Mouse (Mus musculus) liver, embryonic 12.5 days (tissue): ENCODE data around the gene Tmem145. TPM values are rescaled to one million over a fixed set of nuclear protein-coding genes. Genes with fewer than 3 reads are reported as not detected.

ENCODE experiments used
- ATAC-seq: fragments of 200-750 bp; cut with Nextera tagmentation; 2 replicates; pipeline ENCODE4 v1.8.0; 2017; ENCODE audit warnings: moderate number of reproducible peaks, mild to moderate bottlenecking, moderate library complexity
- H3K27ac ChIP-seq: fragments of 300-500 bp; sonication (generic); 2 replicates; pipeline ENCODE4 v1.5.1; 2016; ENCODE audit warnings: mild to moderate bottlenecking
- H3K27me3 ChIP-seq: fragments of 300-500 bp; sonication (generic); replicated peaks from 2 replicates; pipeline ENCODE4 v1.6.1; 2016; ENCODE audit warnings: mild to moderate bottlenecking, moderate library complexity
- H3K36me3 ChIP-seq: fragments of 300-500 bp; sonication (generic); 2 replicates; pipeline ENCODE4 v1.6.1; 2016; ENCODE audit warnings: mild to moderate bottlenecking, moderate library complexity
- H3K4me1 ChIP-seq: fragments of 300-500 bp; sonication (generic); 2 replicates; pipeline ENCODE4 v1.6.1; 2016
- H3K4me2 ChIP-seq: fragments of 300-500 bp; sonication (generic); 2 replicates; pipeline ENCODE4 v1.6.1; 2016; ENCODE audit warnings: mild to moderate bottlenecking, moderate library complexity
- H3K4me3 ChIP-seq: fragments of 300-500 bp; sonication (generic); 2 replicates; pipeline ENCODE4 v1.5.1; 2016; ENCODE audit warnings: mild to moderate bottlenecking, moderate library complexity
- H3K9ac ChIP-seq: fragments of 300-500 bp; sonication (generic); 2 replicates; pipeline ENCODE4 v1.6.1; 2016; ENCODE audit warnings: mild to moderate bottlenecking, moderate library complexity
- H3K9me3 ChIP-seq: fragments of 300-500 bp; sonication (generic); replicated peaks from 2 replicates; pipeline ENCODE4 v1.6.1; 2016; ENCODE audit warnings: mild to moderate bottlenecking, moderate library complexity
- WGBS: fragments of 180-500 bp; shearing (Covaris S2); methylation state at CpG from one replicate; pipeline ENCODE4 v1.1.7; 2016; ENCODE audit not compliant: insufficient replicate concordance; 5-methylcytosine and 5-hydroxymethylcytosine counted together
- polyA plus RNA-seq: library from polyadenylated mRNA; unstranded; fragments of >200 nt; fragmentation: Nextera tagmentation; extraction: Ambion mirVana; gene quantifications from 2 replicates; pipeline ENCODE4 v1.2.1, GENCODE M21; 2016

Gene Tmem145
- polyA plus RNA-seq, 1 experiment from 2014 or later, result 0.14 TPM

DNA sequence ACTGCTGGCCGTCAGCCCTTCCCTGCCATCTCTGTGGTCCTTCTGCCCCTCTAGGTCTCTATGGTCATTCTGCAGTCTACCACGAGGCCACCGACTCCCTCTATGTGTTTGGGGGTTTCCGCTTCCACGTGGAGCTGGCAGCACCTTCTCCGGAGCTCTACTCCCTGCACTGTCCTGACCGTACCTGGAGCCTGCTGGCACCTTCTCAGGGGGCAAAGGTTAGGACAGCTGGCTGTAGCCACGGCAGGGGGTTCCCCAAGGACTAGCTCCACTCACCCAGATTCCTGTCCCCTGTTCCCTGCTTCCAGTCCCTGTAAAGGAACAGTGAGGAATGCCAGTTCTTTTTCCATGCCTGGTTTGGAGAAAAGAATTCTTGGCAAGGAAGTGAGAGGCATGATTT lies 43.0 kb downstream of the Tmem145 start:
- 0 out of 2 replicates have a peak, but pooled peaks cover 4% of the 10 kb centered on the region for H3K9me3 ChIP-seq
- peaks cover 32% of the 10 kb centered on the region for H3K36me3 ChIP-seq
- WGBS, result 64% methylated on average over 8 of the region's 8 CpGs
- H3K4me2 ChIP-seq, result no peak overlapping the region
- H3K27ac ChIP-seq, result no peak overlapping the region
- no peak for ATAC-seq
- H3K4me1 ChIP-seq, result no peaks in the 10 kb centered on the region
- H3K9ac ChIP-seq, result no peak overlapping the region
- H3K4me3 ChIP-seq, result no peak overlapping the region
- H3K27me3 ChIP-seq, result no peaks in the 10 kb centered on the region

- Histone ChIP-seq H3K9me3 (no peaks in the 10 kb centered on the region), H3K27ac (no peak overlapping the region), H3K36me3 (peaks cover 6% of the 10 kb centered on the region; the same call in 1 of the 2 replicates), H3K4me1 (no peaks in the 10 kb centered on the region), H3K27me3 (no peaks in the 10 kb centered on the region), H3K9ac (no peak overlapping the region), H3K4me2 (no peak overlapping the region), H3K4me3 (no peak overlapping the region)
- 80% methylated on average over 19 of the region's 19 CpGs for WGBS
- ATAC-seq, result no peak
These were observed 52.9 kb downstream of the Tmem145 start for GRCm38 (mm10) chr7:25358721-25359206.

GRCm38 (mm10) chr7:25363151-25363550 lies 57.2 kb downstream of the Tmem145 start:
- Histone ChIP-seq H3K9ac (no peak overlapping the region), H3K4me2 (no peak overlapping the region), H3K27me3 (peaks cover 42% of the 10 kb centered on the region), H3K4me1 (no peaks in the 10 kb centered on the region), H3K9me3 (no peaks in the 10 kb centered on the region), H3K36me3 (peaks cover 6% of the 10 kb centered on the region; the same call in 1 of the 2 replicates), H3K4me3 (no peak overlapping the region), H3K27ac (no peak overlapping the region)
- WGBS, result 81% methylated on average over 19 of the region's 19 CpGs
- ATAC-seq, result no peak

GRCm38 (mm10) chr7:25363632-25364031 lies 57.7 kb downstream of the Tmem145 start:
- Histone ChIP-seq H3K4me3 (no peak overlapping the region), H3K9me3 (no peaks in the 10 kb centered on the region), H3K9ac (no peak overlapping the region), H3K27me3 (peaks cover 46% of the 10 kb centered on the region), H3K36me3 (peaks cover 6% of the 10 kb centered on the region; the same call in 1 of the 2 replicates), H3K4me2 (no peak overlapping the region), H3K4me1 (no peaks in the 10 kb centered on the region), H3K27ac (no peak overlapping the region)
- no peak for ATAC-seq
- 83% methylated on average over 17 of the region's 17 CpGs for WGBS

Other genes with a start within 250 kb of the Tmem145 start
- 2.5 and 3.0 TPM in 2 replicates for gene Grik5, start 233.8 kb upstream of the Tmem145 start, polyA plus RNA-seq
- gene Zfp574, start 233.5 kb upstream of the Tmem145 start, polyA plus RNA-seq, result 14.4 and 15.7 TPM in 2 replicates
- gene Pou2f2, start 126.4 kb upstream of the Tmem145 start, polyA plus RNA-seq, result 1.9 TPM in 2 replicates
- gene Dedd2, start 85.5 kb upstream of the Tmem145 start, polyA plus RNA-seq, result 31.4 and 33.4 TPM in 2 replicates
- gene Zfp526, start 84.7 kb upstream of the Tmem145 start, polyA plus RNA-seq, result 2.3 and 2.8 TPM in 2 replicates
- 13.0 and 14.4 TPM in 2 replicates for gene Gsk3a, start 68.3 kb upstream of the Tmem145 start, polyA plus RNA-seq
- gene Erf, start 55.3 kb upstream of the Tmem145 start, polyA plus RNA-seq, result 6.5 and 7.5 TPM in 2 replicates
- gene Cic, start 38.4 kb upstream of the Tmem145 start, polyA plus RNA-seq, result 17.0 TPM in 2 replicates
- gene Pafah1b3, start 8.1 kb upstream of the Tmem145 start, polyA plus RNA-seq, result 44.1 and 51.0 TPM in 2 replicates
- gene Prr19, start 4.7 kb upstream of the Tmem145 start, polyA plus RNA-seq, result 0.10 and 0.14 TPM in 2 replicates
- gene Megf8, start 11.1 kb downstream of the Tmem145 start, polyA plus RNA-seq, result 2.6 TPM in 2 replicates
- not detected in 2 replicates for gene Cnfn, start 63.6 kb downstream of the Tmem145 start, polyA plus RNA-seq
- gene Lipe, start 92.6 kb downstream of the Tmem145 start, polyA plus RNA-seq, result 2.9 and 3.3 TPM in 2 replicates
- gene Cxcl17, start 106.8 kb downstream of the Tmem145 start, polyA plus RNA-seq, result 0.30 TPM in 1 of 2 replicates, not detected in the other
- gene Ceacam1, start 171.5 kb downstream of the Tmem145 start, polyA plus RNA-seq, result 1.9 and 2.4 TPM in 2 replicates
- not detected in 2 replicates for gene Ceacam2, start 233.8 kb downstream of the Tmem145 start, polyA plus RNA-seq